Mouse (Mus musculus) colon, adult 2 months (tissue): Measurements from ENCODE around the gene Defb25. TPM values are rescaled to one million over a fixed set of nuclear protein-coding genes. Genes with fewer than 3 reads are reported as not detected.

Experiments used
- polyA plus RNA-seq: library from polyadenylated mRNA; depleted of rRNA; stranded (reverse); fragments of >200 nt; gene quantifications from 2 replicates; pipeline ENCODE4 v1.2.3, GENCODE M21; 2012; rRNA removed

The Defb25 gene
- polyA plus RNA-seq: not detected in 2 replicates

DNA sequence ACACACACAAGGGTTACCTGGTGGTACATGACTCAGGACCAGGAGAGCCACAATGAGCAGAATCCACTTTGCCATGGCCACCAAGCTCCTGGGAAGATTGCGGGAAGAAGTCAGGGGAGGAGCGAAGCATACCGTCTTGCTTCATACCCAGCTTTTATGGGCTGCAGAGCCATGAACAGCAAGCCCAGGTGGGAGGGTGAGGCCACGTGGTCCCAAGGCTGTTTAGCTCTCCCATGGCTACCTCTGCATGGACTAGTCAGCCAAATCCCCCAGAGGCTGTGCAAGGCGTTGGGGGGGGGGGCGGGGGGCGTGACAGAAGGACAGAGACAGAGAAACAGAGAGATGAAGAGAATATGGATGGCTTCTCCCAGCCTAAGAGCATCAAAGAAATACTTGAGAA, at the start of gene Defb25:
Gene Defb25, minus strand, starts transcription at position 101 of the 400 bp plus-strand sequence.

GRCm38 (mm10) chr2:152669256-152669638, 46.4 kb upstream of the Defb25 start, which contains the start of gene H13:
H13 (plus strand) TSS chr2:152669461.

GRCm38 (mm10) chr2:152626774-152627591, 4.1 kb upstream of the Defb25 start, which contains the start of gene Rem1:
Rem1 (plus strand) TSS chr2:152626951.

DNA sequence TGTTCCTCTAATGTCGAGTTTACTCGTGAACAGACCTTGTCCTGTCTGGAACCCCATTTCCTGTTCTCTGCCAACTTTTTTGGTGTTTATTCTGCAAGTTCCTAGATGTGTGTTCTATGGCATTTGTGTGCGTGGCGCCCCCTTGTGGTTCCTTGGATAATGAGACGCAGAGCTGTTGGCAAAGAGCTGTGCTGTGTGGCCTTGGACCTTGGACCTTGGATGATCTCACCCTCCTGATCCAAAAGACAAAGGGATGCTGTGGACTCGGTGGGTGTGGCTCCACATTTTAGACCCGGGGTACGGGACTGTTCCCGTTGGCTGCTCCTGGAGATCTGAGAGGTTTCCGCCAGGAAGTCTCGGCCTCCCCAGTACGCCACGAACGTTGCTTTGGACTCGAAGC, 18.8 kb downstream of the Defb25 start, which contains the start of gene Defb36:
Gene Defb36, plus strand, starts transcription at position 271 of the 400 bp plus-strand sequence.

DNA sequence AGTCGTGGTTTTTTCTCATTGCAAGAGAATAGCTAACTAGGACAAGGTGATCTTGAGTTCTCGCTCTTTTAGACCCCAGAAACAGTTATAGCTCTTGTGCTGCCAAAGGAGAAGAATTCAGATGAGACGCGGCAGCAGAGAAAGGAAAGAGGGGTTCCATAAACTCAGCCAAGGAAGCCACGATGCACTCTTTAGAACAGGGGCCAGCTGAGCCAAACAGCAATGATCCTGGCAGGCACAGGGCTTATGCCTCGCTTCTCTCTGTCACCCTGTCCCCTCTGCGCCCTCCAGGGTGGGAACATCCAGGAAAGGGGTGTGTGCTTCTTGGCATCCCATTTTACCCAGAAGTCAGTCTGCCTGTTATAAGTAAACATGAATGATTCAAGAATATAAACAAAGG, 23.6 kb downstream of the Defb25 start, which contains the start of gene Defb45:
Gene Defb45, minus strand, starts transcription at position 101 of the 400 bp plus-strand sequence.

DNA sequence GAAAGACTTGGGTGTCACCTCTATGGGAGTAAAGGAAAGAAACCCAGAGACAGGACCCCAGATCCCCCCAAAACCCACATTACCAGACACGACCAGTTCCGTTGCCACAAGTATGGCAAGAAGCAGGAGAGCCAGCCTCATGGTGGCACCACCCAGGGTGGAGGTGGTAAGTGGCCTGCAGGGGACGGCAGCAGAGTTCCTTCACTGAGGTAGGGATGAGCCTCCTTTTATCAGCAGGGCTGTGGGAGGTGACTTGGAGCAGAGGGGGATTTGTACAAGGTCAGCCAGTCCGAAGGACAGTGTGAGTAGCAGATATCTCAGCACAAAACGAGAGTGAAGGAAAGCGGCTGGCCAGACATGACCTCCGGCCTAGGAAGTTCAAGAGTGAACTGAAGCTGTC, 42.7 kb downstream of the Defb25 start, which contains the start of gene Defb19:
Gene Defb19, minus strand, starts transcription at position 206 of the 400 bp plus-strand sequence.

Other genes with a start within 250 kb of the Defb25 start
- 0.73 and 0.76 TPM in 2 replicates for gene Nrsn2, start 246.4 kb downstream of the Defb25 start, polyA plus RNA-seq
- gene Sox12, start 225.0 kb downstream of the Defb25 start, polyA plus RNA-seq: 4.1 and 4.9 TPM in 2 replicates
- gene Zcchc3, start 208.0 kb downstream of the Defb25 start, polyA plus RNA-seq: 2.9 and 4.2 TPM in 2 replicates
- not detected in 2 replicates for gene 6820408C15Rik, start 207.5 kb downstream of the Defb25 start, polyA plus RNA-seq
- gene Defb23, start 158.4 kb downstream of the Defb25 start, polyA plus RNA-seq: not detected in 2 replicates
- gene Defb20, start 146.0 kb downstream of the Defb25 start, polyA plus RNA-seq: not detected in 2 replicates
- gene Defb22, start 132.9 kb downstream of the Defb25 start, polyA plus RNA-seq: not detected in 2 replicates
- gene Defb26, start 111.4 kb downstream of the Defb25 start, polyA plus RNA-seq: not detected in 2 replicates
- gene Defb28, start 104.8 kb downstream of the Defb25 start, polyA plus RNA-seq: not detected in 2 replicates
- gene Defb29, start 83.0 kb downstream of the Defb25 start, polyA plus RNA-seq: not detected in 2 replicates
- not detected in 2 replicates for gene Gm17416, start 53.7 kb downstream of the Defb25 start, polyA plus RNA-seq
- not detected in 2 replicates for gene Defb21, start 50.3 kb downstream of the Defb25 start, polyA plus RNA-seq
- not detected in 2 replicates for gene Defb19, start 42.7 kb downstream of the Defb25 start, polyA plus RNA-seq
- 0.51 TPM in 1 of 2 replicates, not detected in the other for gene Defb45, start 23.7 kb downstream of the Defb25 start, polyA plus RNA-seq
- 0.35 TPM in 1 of 2 replicates, not detected in the other for gene Defb36, start 18.7 kb downstream of the Defb25 start, polyA plus RNA-seq
- 11.0 and 13.3 TPM in 2 replicates for gene Rem1, start 3.9 kb upstream of the Defb25 start, polyA plus RNA-seq
- gene H13, start 46.4 kb upstream of the Defb25 start, polyA plus RNA-seq: 166 and 184 TPM in 2 replicates
- 2.8 and 3.4 TPM in 2 replicates for gene Mcts2, start 64.0 kb upstream of the Defb25 start, polyA plus RNA-seq
- 963 and 1,196 TPM in 2 replicates for gene Id1, start 113.2 kb upstream of the Defb25 start, polyA plus RNA-seq
- gene Cox4i2, start 131.1 kb upstream of the Defb25 start, polyA plus RNA-seq: 3.6 and 3.7 TPM in 2 replicates
- 38.1 and 43.2 TPM in 2 replicates for gene Bcl2l1, start 208.7 kb upstream of the Defb25 start, polyA plus RNA-seq
- 1.2 and 1.6 TPM in 2 replicates for gene Tpx2, start 224.9 kb upstream of the Defb25 start, polyA plus RNA-seq